Mouse (Mus musculus) gastrocnemius, adult 18-20 months (tissue): ENCODE results near the gene Cep57l1. TPM values are rescaled to one million over a fixed set of nuclear protein-coding genes. Genes with fewer than 3 reads are reported as not detected.
A peak's percentile ranks its signal among the peaks of the same experiment; 100 is the strongest.
"Not testable (repeated sequence)": the region's sequence is repeated elsewhere in the genome, so short reads cannot be mapped to it uniquely, and the experiment has no call there.

ENCODE experiments used
- DNase-seq: peaks from one replicate; pipeline ENCODE4 v3.0.0; 2021; ENCODE audit warnings: low spot score
- long read RNA-seq, 2 experiments: library from polyadenylated mRNA; stranded (forward); transcript quantifications; one replicate each; pipeline ENCODE4 v2.0.0; 2021
- total RNA-seq, 2 experiments: library from RNA; stranded (reverse); gene quantifications; 2 replicates each; pipeline ENCODE4 v1.2.3; 2021

Cep57l1 gene
- 1 to 10 TPM; 2.0 to 2.6 TPM for total RNA-seq
- long read RNA-seq, experiment 1, partial matches to known transcripts = 0 of 1 reads
- long read RNA-seq, experiment 1, other reads (novel, unspliced or antisense) = 0 of 1 reads
- long read RNA-seq, experiment 2, partial matches to known transcripts = 1 of 3 reads
- long read RNA-seq, experiment 2, other reads (novel, unspliced or antisense) = 2 of 3 reads

- DNase-seq = peak; percentile 90
These were observed at the start of gene Cep57l1, which contains the start of gene Sesn1 for GRCm38 (mm10) chr10:41809771-41810563. Cep57l1 (minus strand) TSS chr10:41809871. Sesn1 (plus strand) TSS chr10:41809935.

GRCm38 (mm10) chr10:41848721-41849120, 39.0 kb upstream of the Cep57l1 start:
- no peak for DNase-seq

- no peak for DNase-seq
These were observed 38.1 kb upstream of the Cep57l1 start for GRCm38 (mm10) chr10:41847737-41848136.

- no peak for DNase-seq
These were observed 29.2 kb upstream of the Cep57l1 start for GRCm38 (mm10) chr10:41838911-41839310.

- DNase-seq = no peak
These were observed 24.5 kb upstream of the Cep57l1 start for GRCm38 (mm10) chr10:41834131-41834530.

GRCm38 (mm10) chr10:41832191-41832590, 22.5 kb upstream of the Cep57l1 start:
- peak; percentile 70 for DNase-seq

- peak; percentile 80 for DNase-seq
These were observed 21.3 kb upstream of the Cep57l1 start for GRCm38 (mm10) chr10:41830851-41831522.

GRCm38 (mm10) chr10:41830445-41830844, 20.8 kb upstream of the Cep57l1 start:
- DNase-seq = no peak

- DNase-seq = no peak
These were observed 20.3 kb upstream of the Cep57l1 start for GRCm38 (mm10) chr10:41829980-41830379.

- DNase-seq = no peak
These were observed 19.5 kb upstream of the Cep57l1 start for GRCm38 (mm10) chr10:41829191-41829590.

- no peak for DNase-seq
These were observed 18.1 kb upstream of the Cep57l1 start for GRCm38 (mm10) chr10:41827784-41828183.

GRCm38 (mm10) chr10:41826526-41827116, 16.9 kb upstream of the Cep57l1 start:
- no peak for DNase-seq

GRCm38 (mm10) chr10:41825996-41826395, 16.3 kb upstream of the Cep57l1 start:
- DNase-seq = no peak

GRCm38 (mm10) chr10:41825041-41825440, 15.4 kb upstream of the Cep57l1 start:
- no peak for DNase-seq

GRCm38 (mm10) chr10:41823916-41824315, 14.2 kb upstream of the Cep57l1 start:
- no peak for DNase-seq

- DNase-seq = not testable (repeated sequence)
These were observed 13.6 kb upstream of the Cep57l1 start for GRCm38 (mm10) chr10:41823282-41823675.

- DNase-seq = peak; percentile 38
These were observed 13.1 kb upstream of the Cep57l1 start for GRCm38 (mm10) chr10:41822573-41823281.

- DNase-seq = no peak
These were observed 11.5 kb upstream of the Cep57l1 start for GRCm38 (mm10) chr10:41821171-41821570.

GRCm38 (mm10) chr10:41820401-41820800, 10.7 kb upstream of the Cep57l1 start:
- no peak for DNase-seq

GRCm38 (mm10) chr10:41819307-41819706, 9.6 kb upstream of the Cep57l1 start:
- peak; percentile 47 for DNase-seq

- DNase-seq = not testable (repeated sequence)
These were observed 9.0 kb upstream of the Cep57l1 start for GRCm38 (mm10) chr10:41818733-41819070.
